Mouse (Mus musculus): ENCODE measurements at regions not wholly inside any gene's neighbourhood (a gene's known extent, or its start where the extent isn't known, plus 50 kb on each side); places are given as distances from the start of the nearest gene placed in this dataset.
A peak's percentile ranks its signal among the peaks of the same experiment; 100 is the strongest.

DNA sequence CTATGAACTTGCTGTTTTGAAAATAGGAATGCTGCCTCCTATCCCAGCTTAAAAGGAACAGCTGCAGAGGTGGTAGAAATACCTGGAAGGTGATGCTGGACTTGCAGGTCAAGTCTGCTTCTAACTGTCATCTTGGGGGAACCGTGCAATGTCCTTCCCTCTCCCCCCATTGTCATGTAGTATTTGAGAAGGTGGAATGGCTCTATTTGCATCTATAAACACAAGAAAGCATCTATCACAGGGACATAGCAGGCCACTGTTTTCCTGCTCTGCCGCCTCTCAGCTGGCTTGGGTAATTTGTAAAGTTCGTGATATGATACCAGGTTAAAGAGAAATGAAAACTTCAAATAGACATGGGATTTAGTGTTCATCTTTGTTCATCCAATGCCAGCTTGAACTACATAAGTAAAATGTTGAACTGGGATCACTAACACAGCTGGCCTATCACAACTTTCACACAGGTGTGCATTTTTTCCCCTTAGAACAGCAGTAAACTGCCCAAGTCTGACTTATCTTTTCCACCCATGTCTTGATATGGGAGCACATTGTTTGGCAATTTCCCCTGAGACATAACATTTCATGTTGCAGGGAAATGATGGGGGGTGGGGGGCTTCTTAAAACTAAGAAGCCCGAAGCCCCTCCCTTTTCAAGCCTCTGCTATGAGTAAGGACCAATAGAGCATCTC is 138.6 kb upstream of the Fndc3a start:
- WGBS, result 89% methylated on average over 4 of the region's 4 CpGs

GRCm38 (mm10) chr14:72847466-72847865 is 137.7 kb upstream of the Fndc3a start:
- Histone ChIP-seq H3K4me3 (no peak overlapping the region), H3K36me3 (no peaks in the 10 kb centered on the region), H3K4me2 (no peak overlapping the region), H3K9me3 (no peaks in the 10 kb centered on the region), H3K4me1 (replicated peaks) (peaks cover 16% of the 10 kb centered on the region), H3K27ac (replicated peaks) (no peak overlapping the region), H3K9ac (no peak overlapping the region), H3K27me3 (no peaks in the 10 kb centered on the region)
- WGBS, result 61% methylated on average over 7 of the region's 7 CpGs
- no peak for ATAC-seq (ENCODE audit: low FRiP score, low read depth)

More for the DNA sequence above, 138.6 kb upstream of the Fndc3a start:
- Histone ChIP-seq H3K4me1 (replicated peaks) (peaks cover 16% of the 10 kb centered on the region), H3K27ac (replicated peaks) (no peak overlapping the region), H3K9ac (no peak overlapping the region), H3K4me3 (no peak overlapping the region), H3K4me2 (no peak overlapping the region), H3K9me3 (no peaks in the 10 kb centered on the region), H3K36me3 (no peaks in the 10 kb centered on the region), H3K27me3 (no peaks in the 10 kb centered on the region)
- ATAC-seq (ENCODE audit: low FRiP score, low read depth), result no peak

DNA sequence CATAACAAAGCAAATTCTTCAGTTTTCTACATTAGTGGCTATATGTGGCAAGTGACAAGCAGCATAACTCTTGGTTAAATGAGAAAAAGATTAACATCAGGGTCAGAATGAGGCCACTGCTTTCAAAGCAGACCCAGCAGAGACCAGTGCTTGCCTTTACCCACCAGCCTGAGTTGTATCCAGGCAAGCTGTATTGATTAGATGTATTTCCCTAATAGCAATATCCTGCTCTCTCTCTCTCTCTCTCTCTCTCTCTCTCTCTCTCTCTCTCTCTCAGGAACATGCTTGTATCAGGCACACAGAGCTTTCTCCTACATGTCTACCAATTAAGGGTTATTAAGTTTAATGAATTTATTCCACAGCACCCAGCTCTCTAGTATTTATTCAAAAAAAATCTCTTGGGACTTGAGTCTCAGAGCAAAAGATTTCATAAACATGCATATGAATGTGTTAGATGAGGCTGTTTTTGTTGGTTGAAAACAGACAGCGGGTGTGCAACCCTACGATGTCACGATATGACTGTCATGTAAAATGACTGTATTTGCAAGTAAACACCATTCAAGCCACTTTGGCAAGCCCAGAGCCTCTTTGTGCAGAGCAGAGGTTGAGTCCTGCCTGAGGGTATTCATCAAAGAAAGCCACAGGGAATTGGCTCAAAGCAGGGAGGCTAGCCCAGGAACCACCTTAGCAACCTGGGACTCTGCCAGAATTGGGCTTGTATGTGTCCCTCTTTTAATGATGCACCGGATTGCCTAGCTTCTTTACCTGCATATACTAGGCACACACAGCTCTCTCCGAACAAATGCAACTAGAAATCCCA is 136.0 kb upstream of the Fndc3a start:
- H3K27me3 ChIP-seq, result no peaks in the 10 kb centered on the region
- no peaks in the 10 kb centered on the region for H3K9me3 ChIP-seq
- H3K36me3 ChIP-seq, result no peaks in the 10 kb centered on the region
- H3K4me1 ChIP-seq (replicated peaks), result peaks cover 16% of the 10 kb centered on the region
- no peak overlapping the region for H3K9ac ChIP-seq
- WGBS, result 41% methylated on average over 5 of the region's 5 CpGs
- H3K27ac ChIP-seq (replicated peaks), result peak overlapping the region; percentile 31; the same call in 1 of the 2 replicates
- no peak overlapping the region for H3K4me3 ChIP-seq
- H3K4me2 ChIP-seq, result no peak overlapping the region
- ATAC-seq (ENCODE audit: low FRiP score, low read depth), result no peak

GRCm38 (mm10) chr14:72844753-72845369 is 135.1 kb upstream of the Fndc3a start:
- Histone ChIP-seq H3K9me3 (no peaks in the 10 kb centered on the region), H3K27me3 (no peaks in the 10 kb centered on the region), H3K4me3 (no peak overlapping the region), H3K4me1 (replicated peaks) (peaks cover 16% of the 10 kb centered on the region), H3K9ac (no peak overlapping the region), H3K36me3 (no peaks in the 10 kb centered on the region), H3K4me2 (no peak overlapping the region), H3K27ac (replicated peaks) (peak overlapping the region; percentile 51; the same call in 1 of the 2 replicates)
- ATAC-seq (ENCODE audit: low FRiP score, low read depth), result no peak
- WGBS, result 42% methylated on average over 5 of the region's 5 CpGs

GRCm38 (mm10) chr14:72841753-72842152 is 131.9 kb upstream of the Fndc3a start:
- Histone ChIP-seq H3K27ac (replicated peaks) (no peak overlapping the region), H3K4me2 (no peak overlapping the region), H3K4me3 (no peak overlapping the region), H3K9ac (no peak overlapping the region), H3K4me1 (replicated peaks) (peaks cover 16% of the 10 kb centered on the region), H3K27me3 (no peaks in the 10 kb centered on the region), H3K36me3 (no peaks in the 10 kb centered on the region), H3K9me3 (no peaks in the 10 kb centered on the region)
- 44% methylated on average over 1 of the region's 1 CpGs for WGBS
- no peak for ATAC-seq (ENCODE audit: low FRiP score, low read depth)

- no peak overlapping the region for H3K4me3 ChIP-seq
- H3K4me1 ChIP-seq (replicated peaks), result no peaks in the 10 kb centered on the region
- no peaks in the 10 kb centered on the region for H3K36me3 ChIP-seq
- no peak overlapping the region for H3K9ac ChIP-seq
- no peak for ATAC-seq (ENCODE audit: low FRiP score, low read depth)
- H3K4me2 ChIP-seq, result no peak overlapping the region
- H3K27me3 ChIP-seq, result no peaks in the 10 kb centered on the region
- WGBS, result 86% methylated on average over 4 of the region's 4 CpGs
- no peaks in the 10 kb centered on the region for H3K9me3 ChIP-seq
- no peak overlapping the region for H3K27ac ChIP-seq (replicated peaks)
Observed at GRCm38 (mm10) chr14:72835158-72835557, 125.4 kb upstream of the Fndc3a start.

GRCm38 (mm10) chr14:72829261-72829660 is 119.5 kb upstream of the Fndc3a start:
- no peak for ATAC-seq (ENCODE audit: low FRiP score, low read depth)
- no peaks in the 10 kb centered on the region for H3K4me1 ChIP-seq (replicated peaks)
- no peak overlapping the region for H3K27ac ChIP-seq (replicated peaks)
- no peak overlapping the region for H3K4me2 ChIP-seq
- H3K4me3 ChIP-seq, result no peak overlapping the region
- H3K27me3 ChIP-seq, result no peaks in the 10 kb centered on the region
- no peaks in the 10 kb centered on the region for H3K36me3 ChIP-seq
- H3K9ac ChIP-seq, result no peak overlapping the region
- whole genome bisulfite sequencing, result 56% methylated on average over 5 of the region's 5 CpGs
- no peaks in the 10 kb centered on the region for H3K9me3 ChIP-seq

GRCm38 (mm10) chr14:72825549-72825948 is 115.7 kb upstream of the Fndc3a start:
- no peaks in the 10 kb centered on the region for H3K4me1 ChIP-seq (replicated peaks)
- no peak overlapping the region for H3K27ac ChIP-seq (replicated peaks)
- 60% methylated on average over 4 of the region's 4 CpGs for WGBS
- H3K4me3 ChIP-seq, result no peak overlapping the region
- ATAC-seq (ENCODE audit: low FRiP score, low read depth), result no peak
- no peak overlapping the region for H3K4me2 ChIP-seq
- H3K9ac ChIP-seq, result no peak overlapping the region
- no peaks in the 10 kb centered on the region for H3K9me3 ChIP-seq
- no peaks in the 10 kb centered on the region for H3K27me3 ChIP-seq
- H3K36me3 ChIP-seq, result no peaks in the 10 kb centered on the region

GRCm38 (mm10) chr14:72822231-72822615 is 112.4 kb upstream of the Fndc3a start:
- H3K27me3 ChIP-seq, result no peaks in the 10 kb centered on the region
- WGBS, result 72% methylated on average over 3 of the region's 3 CpGs
- no peak overlapping the region for H3K4me3 ChIP-seq
- no peak for ATAC-seq (ENCODE audit: low FRiP score, low read depth)
- H3K27ac ChIP-seq (replicated peaks), result no peak overlapping the region
- H3K9ac ChIP-seq, result no peak overlapping the region
- H3K36me3 ChIP-seq, result no peaks in the 10 kb centered on the region
- H3K4me2 ChIP-seq, result no peak overlapping the region
- peaks cover 8% of the 10 kb centered on the region; the same call in 1 of the 2 replicates for H3K4me1 ChIP-seq (replicated peaks)
- no peaks in the 10 kb centered on the region for H3K9me3 ChIP-seq

- WGBS, result 82% methylated on average over 13 of the region's 13 CpGs
- no peak overlapping the region for H3K27ac ChIP-seq (replicated peaks)
- H3K9ac ChIP-seq, result no peak overlapping the region
- H3K36me3 ChIP-seq, result no peaks in the 10 kb centered on the region
- H3K27me3 ChIP-seq, result no peaks in the 10 kb centered on the region
- peaks cover 13% of the 10 kb centered on the region for H3K4me1 ChIP-seq (replicated peaks)
- no peak overlapping the region for H3K4me2 ChIP-seq
- no peaks in the 10 kb centered on the region for H3K9me3 ChIP-seq
- no peak for ATAC-seq (ENCODE audit: low FRiP score, low read depth)
- no peak overlapping the region for H3K4me3 ChIP-seq
Observed at GRCm38 (mm10) chr14:72821517-72822230, 111.9 kb upstream of the Fndc3a start.

DNA sequence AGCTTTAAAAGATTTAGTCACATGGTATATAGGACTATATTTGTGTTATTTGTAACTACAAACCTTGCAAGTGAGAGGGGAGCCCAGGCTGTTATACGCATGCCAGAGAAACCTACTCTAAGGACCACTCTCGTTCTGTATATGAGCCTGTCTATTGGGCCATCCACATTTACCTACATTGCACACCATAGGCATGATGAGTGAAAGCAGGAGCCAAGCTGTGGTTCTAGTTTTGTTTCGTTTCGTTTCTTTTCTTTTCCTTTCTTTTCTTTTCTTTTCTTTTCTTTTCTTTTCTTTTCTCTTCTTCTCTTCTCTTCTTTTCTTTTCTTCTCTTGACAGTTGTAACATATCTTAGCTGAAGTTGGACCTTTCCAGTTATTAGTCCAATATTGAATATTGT is 109.2 kb upstream of the Fndc3a start:
- Histone ChIP-seq H3K9me3 (no peaks in the 10 kb centered on the region), H3K4me1 (replicated peaks) (peaks cover 19% of the 10 kb centered on the region), H3K27ac (replicated peaks) (no peak overlapping the region), H3K4me2 (no peak overlapping the region), H3K36me3 (no peaks in the 10 kb centered on the region), H3K27me3 (no peaks in the 10 kb centered on the region), H3K9ac (no peak overlapping the region), H3K4me3 (no peak overlapping the region)
- 98% methylated on average over 4 of the region's 4 CpGs for WGBS
- no peak for ATAC-seq (ENCODE audit: low FRiP score, low read depth)

GRCm38 (mm10) chr14:72817764-72818163 is 108.0 kb upstream of the Fndc3a start:
- no peak overlapping the region for H3K4me3 ChIP-seq
- WGBS, result 86% methylated on average over 5 of the region's 5 CpGs
- H3K9me3 ChIP-seq, result no peaks in the 10 kb centered on the region
- no peak overlapping the region for H3K4me2 ChIP-seq
- no peak overlapping the region for H3K27ac ChIP-seq (replicated peaks)
- no peaks in the 10 kb centered on the region for H3K27me3 ChIP-seq
- no peak overlapping the region for H3K9ac ChIP-seq
- ATAC-seq (ENCODE audit: low FRiP score, low read depth), result no peak
- peaks cover 19% of the 10 kb centered on the region for H3K4me1 ChIP-seq (replicated peaks)
- H3K36me3 ChIP-seq, result no peaks in the 10 kb centered on the region
